Mouse (Mus musculus) CH12.LX (cell line): ENCODE measurements around the gene Smim7. TPM values are rescaled to one million over a fixed set of nuclear protein-coding genes. Genes with fewer than 3 reads are reported as not detected.

Experiments used
- DNase-seq: peaks from one replicate; pipeline ENCODE4 v3.0.0-alpha.2; 2013; ENCODE audit errors: extremely low read depth
- H3K27ac ChIP-seq: 2 replicates; pipeline ENCODE4 v1.5.1; 2012; ENCODE audit warnings: low read depth, mild to moderate bottlenecking, control low read depth, moderate library complexity; ENCODE audit not compliant: insufficient read depth
- H3K27me3 ChIP-seq: replicated peaks from 2 replicates; pipeline ENCODE3; 2012; ENCODE audit warnings: inconsistent platforms
- H3K36me3 ChIP-seq, 2 experiments: replicated peaks in 1 of 2; 2 replicates each; pipeline versions ENCODE3 to v1.6.1; 2012; ENCODE audit warnings: inconsistent platforms in 1 of 2, low read length in 1 of 2, mild to moderate bottlenecking in 1 of 2, mixed read lengths in 1 of 2, moderate library complexity in 1 of 2; ENCODE audit not compliant: control insufficient read depth in 1 of 2, insufficient read depth in 1 of 2
- H3K4me1 ChIP-seq, 2 experiments: 2 replicates each; pipeline ENCODE4 v1.6.1; 2012; ENCODE audit warnings: inconsistent platforms in 1 of 2, moderate library complexity in 1 of 2; ENCODE audit not compliant: insufficient read depth in 2 of 2, control insufficient read depth in 1 of 2
- H3K4me2 ChIP-seq: 2 replicates; pipeline ENCODE4 v1.6.1; 2012; ENCODE audit warnings: low read depth, mild to moderate bottlenecking, control low read depth; ENCODE audit not compliant: poor library complexity, insufficient read depth, severe bottlenecking
- H3K4me3 ChIP-seq, 3 experiments: fragments of 150-350 bp in 1 of 3; sonication (generic) in 1 of 3; replicated peaks in 1 of 3; 2 replicates each; pipeline versions ENCODE3 to v1.5.1; 2011 to 2012; ENCODE audit warnings: low read depth in 2 of 3, low read length in 2 of 3, mild to moderate bottlenecking in 2 of 3, moderate library complexity in 2 of 3, control low read depth in 1 of 3, improper control_type of control experiment in 1 of 3, inconsistent platforms in 1 of 3, mixed read lengths in 1 of 3; ENCODE audit not compliant: poor library complexity in 1 of 3
- H3K79me2 ChIP-seq: replicated peaks from 2 replicates; pipeline ENCODE4 v1.6.1; 2012; ENCODE audit warnings: mild to moderate bottlenecking, moderate library complexity; ENCODE audit not compliant: control insufficient read depth, poor library complexity, insufficient read depth, severe bottlenecking; ENCODE audit errors: extremely low read depth
- H3K9ac ChIP-seq: 2 replicates; pipeline ENCODE4 v1.6.1; 2012; ENCODE audit warnings: low read depth, mild to moderate bottlenecking, control low read depth, moderate library complexity; ENCODE audit not compliant: insufficient read depth
- H3K9me3 ChIP-seq: replicated peaks from 2 replicates; pipeline ENCODE3; 2012; ENCODE audit warnings: low read length, inconsistent platforms, mixed read lengths
- BHLHE40 ChIP-seq: IDR thresholded peaks from 2 replicates; pipeline ENCODE4 v1.6.1; 2011; ENCODE audit warnings: mild to moderate bottlenecking, low read depth, low read length, improper control_type of control experiment
- CTCF ChIP-seq, 2 experiments: IDR thresholded peaks in 1 of 2; conservative IDR thresholded peaks in 1 of 2; 2 replicates each; pipeline ENCODE4 v1.5.1; 2011 to 2012; ENCODE audit warnings: low read depth in 2 of 2, low read length in 2 of 2, improper control_type of control experiment in 1 of 2, inconsistent platforms in 1 of 2, mild to moderate bottlenecking in 1 of 2, moderate library complexity in 1 of 2
- ELF1 ChIP-seq: IDR thresholded peaks from 2 replicates; pipeline ENCODE4 v1.6.1; 2014; ENCODE audit warnings: low read depth, mild to moderate bottlenecking, inconsistent platforms, low read length, improper control_type of control experiment
- EP300 ChIP-seq: IDR thresholded peaks from 2 replicates; pipeline ENCODE4 v1.6.1; 2011; ENCODE audit warnings: low read length, improper control_type of control experiment
- ETS1 ChIP-seq: conservative IDR thresholded peaks from 2 replicates; pipeline ENCODE4 v1.6.1; 2012; ENCODE audit warnings: low read depth, mild to moderate bottlenecking, inconsistent platforms, low read length, improper control_type of control experiment, moderate library complexity
- JUN ChIP-seq: IDR thresholded peaks from 2 replicates; pipeline ENCODE4 v1.6.1; 2011; ENCODE audit warnings: low read depth, mild to moderate bottlenecking, low read length, improper control_type of control experiment, moderate library complexity; ENCODE audit not compliant: insufficient read depth
- JUND ChIP-seq: conservative IDR thresholded peaks from 2 replicates; pipeline ENCODE4 v1.6.1; 2011; ENCODE audit warnings: low read depth, low read length, improper control_type of control experiment
- NELFE ChIP-seq: IDR thresholded peaks from 2 replicates; pipeline ENCODE4 v1.6.1; 2011; ENCODE audit warnings: low read depth, low read length, improper control_type of control experiment
- NRF1 ChIP-seq: IDR thresholded peaks from 2 replicates; pipeline ENCODE4 v1.6.1; 2014; ENCODE audit warnings: low read depth, mild to moderate bottlenecking, inconsistent platforms, low read length, improper control_type of control experiment, moderate library complexity
- PAX5 ChIP-seq: IDR thresholded peaks from 2 replicates; pipeline ENCODE4 v1.6.1; 2012; ENCODE audit warnings: low read length, inconsistent platforms, mixed read lengths
- POLR2A ChIP-seq: IDR thresholded peaks from 2 replicates; pipeline ENCODE4 v1.6.1; 2011; ENCODE audit warnings: low read depth, mild to moderate bottlenecking, improper control_type of control experiment, low read length
- POLR2AphosphoS2 ChIP-seq: IDR thresholded peaks from 2 replicates; pipeline ENCODE4 v1.6.1; 2011; ENCODE audit warnings: low read depth, low read length, improper control_type of control experiment
- RAD21 ChIP-seq: IDR thresholded peaks from 2 replicates; pipeline ENCODE4 v1.6.1; 2011; ENCODE audit warnings: low read depth, mild to moderate bottlenecking, low read length, improper control_type of control experiment, moderate library complexity
- SMC3 ChIP-seq: IDR thresholded peaks from 2 replicates; pipeline ENCODE4 v1.6.1; 2011; ENCODE audit warnings: low read depth, low read length, improper control_type of control experiment
- TBP ChIP-seq: conservative IDR thresholded peaks from 2 replicates; pipeline ENCODE4 v1.6.1; 2011; ENCODE audit warnings: low read depth, low read length, improper control_type of control experiment
- TCF12 ChIP-seq: IDR thresholded peaks from 2 replicates; pipeline ENCODE4 v1.6.1; 2014; ENCODE audit warnings: low read depth, mild to moderate bottlenecking, inconsistent platforms, low read length, improper control_type of control experiment
- USF1 ChIP-seq: IDR thresholded peaks from 2 replicates; pipeline ENCODE4 v1.6.1; 2014; ENCODE audit warnings: low read depth, mild to moderate bottlenecking, inconsistent platforms, low read length, improper control_type of control experiment
- USF2 ChIP-seq: conservative IDR thresholded peaks from 2 replicates; pipeline ENCODE4 v1.6.1; 2011; ENCODE audit warnings: low read depth, low read length, improper control_type of control experiment
- ZC3H11A ChIP-seq: IDR thresholded peaks from 2 replicates; pipeline ENCODE4 v1.6.1; 2012; ENCODE audit warnings: low read depth, mild to moderate bottlenecking, inconsistent platforms, low read length, improper control_type of control experiment
- ZKSCAN1 ChIP-seq: IDR thresholded peaks from 2 replicates; pipeline ENCODE4 v1.6.1; 2012; ENCODE audit warnings: low read depth, inconsistent platforms, low read length, improper control_type of control experiment, borderline replicate concordance
- ZNF384 ChIP-seq: IDR thresholded peaks from 2 replicates; pipeline ENCODE4 v1.6.1; 2012; ENCODE audit warnings: low read depth, low read length, improper control_type of control experiment, inconsistent platforms
- dilution Hi-C: fragments of 300-500 bp; cut with MboI; formaldehyde crosslinking; loops from 2 replicates; pipeline ENCODE4 v1.14.3; 2020; ENCODE audit warnings: low sequenced_read_pairs; ENCODE audit not compliant: extremely low pct_unique_long_range_greater_than_20kb, extremely low pct_ligation_motif_present
- in situ Hi-C: fragments of 300-500 bp; cut with MboI; formaldehyde crosslinking; loops from 3 replicates; pipeline ENCODE4 v1.14.3; 2019; ENCODE audit warnings: low sequenced_read_pairs, low pct_ligation_motif_present, low pct_unique_long_range_greater_than_20kb, mixed read lengths
- polyA plus RNA-seq: library from polyadenylated mRNA; unstranded; fragments of >175 nt; gene quantifications from 2 replicates; pipeline ENCODE4 v1.2.1, GENCODE M21; 2012; ENCODE audit warnings: low read depth; ENCODE audit not compliant: insufficient read length
- total RNA-seq, 2 experiments: library from RNA; depleted of rRNA; stranded (reverse); fragments of 300-350 nt in 1 of 2; fragments of >200 nt in 1 of 2; gene quantifications; 2 replicates each; pipeline ENCODE4 v1.2.3; 2012 to 2014

Gene Smim7
- total and polyA plus RNA-seq, 3 experiments: 37.7 to 70.3 (median 61.0) TPM

DNA sequence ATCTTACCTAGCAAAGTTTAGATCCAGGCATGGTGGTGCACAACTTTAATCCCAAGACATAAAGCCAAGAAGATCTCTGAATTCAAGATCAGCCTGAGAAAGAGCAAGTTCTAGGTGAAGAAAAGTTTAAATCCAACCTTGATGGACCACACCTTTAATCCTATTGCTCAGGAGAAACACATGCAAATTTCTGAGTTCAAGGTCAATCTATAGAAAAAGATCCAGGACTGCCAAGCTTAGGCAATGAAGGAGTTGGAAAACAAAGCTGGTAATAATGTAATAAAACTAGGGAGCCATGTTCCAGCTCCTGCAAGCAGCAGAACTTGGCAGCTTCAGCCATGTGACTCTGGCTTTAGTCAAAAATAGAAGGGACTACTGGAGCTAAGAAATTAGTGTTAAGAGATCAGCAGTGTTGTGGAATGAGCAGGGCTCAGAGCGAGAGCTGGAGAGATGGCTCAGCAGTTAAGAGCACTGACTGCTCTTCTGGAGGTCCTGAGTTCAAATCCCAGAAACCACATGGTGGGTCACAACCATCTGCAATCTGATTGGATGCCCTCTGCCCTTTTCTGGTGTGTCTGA lies 9.7 kb downstream of the Smim7 start:
- Histone ChIP-seq H3K9ac (no peak overlapping the region), H3K27ac (no peak overlapping the region), H3K79me2 (no peaks in the 10 kb centered on the region), H3K27me3 (no peaks in the 10 kb centered on the region), H3K36me3 (peaks cover 25 to 67% of the 10 kb centered on the region in 2 experiments), H3K9me3 (no peaks in the 10 kb centered on the region), H3K4me1 (no peaks in the 10 kb centered on the region), H3K4me2 (no peak overlapping the region), H3K4me3 (no peak overlapping the region)
- in situ Hi-C loops: no loop called here
- no peak for DNase-seq
- TF ChIP-seq SMC3 (no peak), TBP (no peak), JUN (no peak), EP300 (no peak), ZKSCAN1 (no peak), CTCF (conservative IDR thresholded peaks at IDR 0.05 in 1 of 2, IDR thresholded peaks at IDR 0.05 in 1 of 2; ENCODE audit: low read depth in 2 of 2, low read length in 2 of 2) (no peak), RAD21 (no peak), JUND (no peak), USF2 (no peak), PAX5 (no peak), TCF12 (no peak), BHLHE40 (no peak), POLR2A (no peak), ZC3H11A (no peak), ELF1 (no peak)
- dilution Hi-C loops: no loop called here

DNA sequence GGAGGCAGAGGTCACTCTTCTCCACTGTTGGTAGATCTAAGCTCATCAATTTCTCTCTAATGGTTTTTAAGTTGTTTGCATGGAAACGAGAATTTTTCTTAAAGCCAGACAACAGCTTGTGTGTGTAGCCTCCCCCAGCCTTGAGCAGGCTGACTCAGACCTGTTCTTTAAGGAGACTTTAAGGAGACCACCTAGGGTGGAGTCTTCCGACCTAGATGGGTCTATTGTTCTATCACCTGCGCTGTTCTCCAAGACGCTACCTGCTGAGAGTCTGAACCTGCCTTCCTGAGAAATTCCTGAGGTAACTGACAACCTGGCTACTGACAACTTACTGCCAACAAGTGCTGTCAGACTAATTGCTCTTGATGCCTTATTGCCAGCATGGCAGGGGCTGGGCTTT lies 15.1 kb downstream of the Smim7 start:
- Histone ChIP-seq H3K4me3 (no peak overlapping the region), H3K4me1 (peaks cover 5 to 16% of the 10 kb centered on the region in 2 experiments), H3K36me3 (peaks cover 9 to 42% of the 10 kb centered on the region in 2 experiments), H3K4me2 (no peak overlapping the region), H3K9me3 (no peaks in the 10 kb centered on the region), H3K79me2 (no peaks in the 10 kb centered on the region), H3K9ac (no peak overlapping the region), H3K27ac (no peak overlapping the region), H3K27me3 (no peaks in the 10 kb centered on the region)
- DNase-seq: no peak
- dilution Hi-C loops: no loop called here
- in situ Hi-C loops: no loop called here
- TF ChIP-seq TBP (no peak), USF1 (no peak), POLR2AphosphoS2 (no peak), NRF1 (no peak), ETS1 (no peak), RAD21 (no peak), NELFE (no peak), ZNF384 (no peak)
